Mouse (Mus musculus) embryonic fibroblast, embryonic 13.5 days (primary cell): Measurements from ENCODE around the gene Rtl10. TPM values are rescaled to one million over a fixed set of nuclear protein-coding genes. Genes with fewer than 3 reads are reported as not detected.

Experiments
- H3K27ac ChIP-seq: 2 replicates; pipeline ENCODE4 v1.5.1; 2012; ENCODE audit warnings: low read length, control low read depth, inconsistent platforms; ENCODE audit not compliant: insufficient read depth
- H3K4me1 ChIP-seq: 2 replicates; pipeline ENCODE4 v1.6.1; 2011; ENCODE audit warnings: low read length; ENCODE audit not compliant: control insufficient read depth, insufficient read depth
- H3K4me3 ChIP-seq: 2 replicates; pipeline ENCODE4 v1.5.1; 2011; ENCODE audit warnings: mild to moderate bottlenecking, control low read depth, low read length; ENCODE audit not compliant: insufficient read depth
- CTCF ChIP-seq: IDR thresholded peaks from 2 replicates; pipeline ENCODE4 v1.5.1; 2011; ENCODE audit warnings: mild to moderate bottlenecking, control low read depth, low read length, moderate library complexity, borderline replicate concordance; ENCODE audit not compliant: insufficient read depth
- POLR2A ChIP-seq: IDR thresholded peaks from 2 replicates; pipeline ENCODE4 v1.6.1; 2011; ENCODE audit warnings: low read depth, mild to moderate bottlenecking, control low read depth, low read length, moderate library complexity
- polyA plus RNA-seq: library from polyadenylated mRNA; stranded (reverse); fragments of >200 nt; gene quantifications from 2 replicates; pipeline ENCODE4 v1.2.4, GENCODE M21; 2011; ENCODE audit warnings: low read depth; ENCODE audit not compliant: missing spikeins, insufficient read length

The Rtl10 gene
- polyA plus RNA-seq, 1 experiment = 4.7 TPM

DNA sequence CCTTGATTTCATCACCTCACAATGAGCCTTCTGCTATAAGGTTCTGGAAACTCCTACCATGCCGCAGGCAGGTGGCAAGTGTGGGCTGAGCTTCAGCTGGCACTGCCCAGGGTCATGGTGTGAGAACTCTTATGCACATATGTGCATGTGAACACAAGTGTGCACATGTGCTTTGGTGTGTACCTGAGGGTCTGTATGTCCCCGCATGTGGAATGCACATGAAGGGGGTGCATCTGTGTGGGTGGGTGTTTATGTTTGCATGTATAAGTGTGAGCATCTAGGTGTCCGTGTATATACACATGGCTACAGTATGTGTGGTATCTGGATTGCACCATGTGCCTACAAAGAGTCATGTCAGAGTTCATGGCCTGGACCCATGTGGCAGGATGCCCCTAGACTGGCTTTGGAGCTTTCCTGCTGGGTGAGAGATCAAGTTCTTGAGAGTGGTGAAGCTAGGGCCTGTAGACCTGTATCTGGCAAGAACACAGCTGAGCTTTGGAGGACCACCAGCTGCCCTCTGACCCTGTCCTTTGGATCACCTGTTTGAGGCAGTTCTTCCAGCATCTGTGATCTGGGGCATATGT is 38.8 kb downstream of the Rtl10 start:
- TF ChIP-seq POLR2A (no peak), CTCF (no peak)
- H3K27ac ChIP-seq = no peak overlapping the region
- H3K4me1 ChIP-seq = no peaks in the 10 kb centered on the region
- no peak overlapping the region for H3K4me3 ChIP-seq

DNA sequence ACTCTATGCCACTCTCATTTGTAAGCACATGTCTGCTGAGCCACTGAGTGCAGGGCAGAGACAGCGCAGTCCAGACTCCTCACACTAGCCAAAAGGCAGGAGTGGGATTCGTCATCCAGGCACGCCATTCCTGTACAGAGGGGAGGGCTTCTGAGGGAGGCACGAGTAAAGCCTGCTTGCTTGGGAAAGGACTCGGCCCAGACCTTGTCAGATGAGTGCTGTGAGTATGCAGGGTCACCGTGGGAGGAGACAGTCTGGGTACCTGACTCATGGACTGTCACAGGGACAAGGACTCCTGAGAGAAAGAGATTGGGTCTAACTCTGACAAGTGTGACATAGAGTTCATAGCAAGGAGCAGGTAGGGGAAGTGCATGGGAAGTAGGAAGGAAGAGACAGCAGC is 40.6 kb downstream of the Rtl10 start:
- Histone ChIP-seq H3K4me3 (no peak overlapping the region), H3K4me1 (no peaks in the 10 kb centered on the region), H3K27ac (no peak overlapping the region)
- TF ChIP-seq POLR2A (no peak), CTCF (no peak)

DNA sequence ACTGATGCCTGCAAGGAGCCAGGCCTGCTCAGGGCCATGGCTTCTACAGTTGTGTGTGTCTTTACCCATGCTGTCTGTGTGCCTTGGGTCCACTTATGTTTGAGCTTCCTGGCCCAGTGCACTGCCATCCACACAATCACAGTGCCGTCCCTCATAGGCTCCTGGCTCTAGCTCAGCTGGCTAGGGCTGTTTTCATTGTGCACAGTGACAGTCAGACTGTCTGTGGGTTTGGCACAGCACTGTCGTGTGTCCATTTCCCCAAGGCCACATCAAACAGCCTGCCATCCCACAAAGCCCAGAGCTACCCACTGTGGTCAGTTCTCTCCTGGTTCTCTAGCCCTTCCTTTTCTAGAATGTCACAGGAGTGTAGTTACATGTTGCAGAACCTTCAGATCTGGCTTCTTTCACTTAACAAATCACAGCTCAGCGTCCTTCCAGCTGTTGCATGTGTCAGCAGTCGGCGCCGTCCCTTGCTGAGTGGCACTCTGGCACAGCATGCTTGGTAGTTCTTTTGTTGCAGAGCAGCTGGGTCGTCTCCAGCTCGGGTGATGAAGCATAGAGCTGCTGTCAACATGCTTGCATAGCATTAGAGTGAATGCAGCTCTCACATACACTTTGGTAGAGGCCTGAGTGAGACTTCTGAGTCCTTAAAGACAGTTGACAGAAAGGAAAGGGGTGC is 44.6 kb downstream of the Rtl10 start:
- no peaks in the 10 kb centered on the region for H3K4me1 ChIP-seq
- H3K27ac ChIP-seq = no peak overlapping the region
- no peak overlapping the region for H3K4me3 ChIP-seq
- TF ChIP-seq CTCF (no peak), POLR2A (no peak)

DNA sequence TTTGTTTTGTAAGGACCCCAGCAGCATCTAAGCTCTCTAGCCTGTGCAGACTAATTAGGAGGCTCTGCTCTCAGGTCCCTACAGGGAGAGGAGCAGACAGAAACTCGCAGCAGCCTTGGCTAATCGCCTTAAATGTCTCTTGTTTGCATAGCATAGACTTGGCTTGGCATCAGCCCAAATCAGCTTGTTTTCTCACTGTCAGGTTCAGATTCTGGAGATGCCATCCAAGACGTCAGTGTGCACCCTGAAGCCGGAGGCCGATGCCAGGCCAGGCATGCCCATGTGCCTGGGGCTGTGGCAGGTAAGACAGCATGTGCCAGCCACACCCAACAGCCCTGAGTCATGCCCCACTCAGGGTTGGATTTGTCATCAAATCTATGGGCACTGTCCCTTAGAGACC is 49.2 kb downstream of the Rtl10 start:
- H3K4me1 ChIP-seq = no peaks in the 10 kb centered on the region
- TF ChIP-seq CTCF (no peak), POLR2A (no peak)
- H3K4me3 ChIP-seq = no peak overlapping the region
- no peak overlapping the region for H3K27ac ChIP-seq

Other genes with a start within 250 kb of the Rtl10 start
- not detected in 2 replicates for gene Gm49776, start 240.6 kb upstream of the Rtl10 start, polyA plus RNA-seq
- gene Dgcr8, start 209.7 kb upstream of the Rtl10 start, polyA plus RNA-seq = 47.4 and 50.6 TPM in 2 replicates
- gene Tango2, start 150.8 kb upstream of the Rtl10 start, polyA plus RNA-seq = 27.1 and 32.7 TPM in 2 replicates
- gene Arvcf, start 150.7 kb upstream of the Rtl10 start, polyA plus RNA-seq = 6.7 and 8.1 TPM in 2 replicates
- gene Txnrd2, start 72.5 kb upstream of the Rtl10 start, polyA plus RNA-seq = 4.6 and 7.5 TPM in 2 replicates
- 89.2 and 96.0 TPM in 2 replicates for gene Comt, start 72.0 kb upstream of the Rtl10 start, polyA plus RNA-seq
- gene Gnb1l, start 188 bp upstream of the Rtl10 start, polyA plus RNA-seq = 3.8 and 5.5 TPM in 2 replicates
- 2.8 and 3.3 TPM in 2 replicates for gene Tbx1, start 91.8 kb downstream of the Rtl10 start, polyA plus RNA-seq
- gene Gp1bb, start 123.5 kb downstream of the Rtl10 start, polyA plus RNA-seq = 2.4 and 3.9 TPM in 2 replicates
- 17.8 and 20.1 TPM in 2 replicates for gene Gm49601, start 127.5 kb downstream of the Rtl10 start, polyA plus RNA-seq
- gene Sept5, start 131.1 kb downstream of the Rtl10 start, polyA plus RNA-seq = 82.3 and 89.3 TPM in 2 replicates